Mouse (Mus musculus): ENCODE results near the gene Ak6.

DNA sequence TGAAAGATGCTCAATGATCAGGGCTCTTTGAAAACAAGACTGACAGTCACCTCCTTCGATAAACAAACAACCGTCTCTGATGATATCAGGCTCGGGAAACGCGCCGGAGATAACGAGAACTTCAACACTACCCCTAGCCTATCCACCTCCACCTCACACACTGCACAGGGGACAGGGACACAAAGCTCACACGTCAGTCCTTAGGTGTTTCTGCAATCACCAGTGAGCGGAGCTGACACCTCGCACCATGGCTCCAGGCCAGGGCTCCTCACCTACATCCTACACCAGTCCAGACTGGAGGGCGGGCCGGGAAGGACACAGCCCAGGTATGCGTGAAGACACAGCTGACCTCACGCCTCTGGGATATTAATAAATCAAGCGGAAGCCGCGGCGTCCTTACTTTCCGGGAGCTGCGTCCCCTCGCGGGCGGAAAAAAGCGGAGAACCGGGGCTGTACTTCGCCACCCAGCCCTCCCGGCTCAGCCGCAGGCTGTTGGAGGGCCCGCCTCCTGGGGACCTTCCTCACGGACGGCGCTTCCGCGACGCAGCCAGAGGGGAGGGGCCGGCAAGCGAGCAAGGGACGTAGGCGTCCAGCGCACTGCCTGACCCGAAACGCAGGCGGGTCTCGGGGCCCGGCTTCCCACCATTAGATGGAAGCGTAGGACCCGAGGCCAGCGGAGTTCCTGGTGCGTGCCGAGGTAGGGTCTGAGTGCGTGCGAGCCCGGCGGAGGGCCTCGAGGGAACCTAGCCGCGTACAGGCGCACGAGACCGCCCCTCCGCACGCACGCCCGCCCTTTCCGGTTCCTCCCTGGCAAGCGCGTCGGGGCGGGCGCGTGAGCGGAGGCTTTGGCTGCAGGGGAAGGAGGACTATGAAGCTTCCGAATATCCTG is at the start of gene Ak6, which contains the start of gene Rad17:
- TF ChIP-seq CTCF (IDR thresholded peaks at IDR 0.05; ENCODE audit: low read depth) = peak; percentile 41
- TF ChIP-seq EP300 (IDR thresholded peaks at IDR 0.05; ENCODE audit: low read depth) = peak; percentile 84
